Mouse (Mus musculus) limb, embryonic 11.5 days (tissue): ENCODE results near the gene Gm20715. TPM values are rescaled to one million over a fixed set of nuclear protein-coding genes. Genes with fewer than 3 reads are reported as not detected.
"Not testable (repeated sequence)": the region's sequence is repeated elsewhere in the genome, so short reads cannot be mapped to it uniquely, and the experiment has no call there.

ENCODE experiments used
- ATAC-seq: fragments of 200-750 bp; cut with Nextera tagmentation; 2 replicates; pipeline ENCODE4 v1.8.0; 2017; ENCODE audit warnings: low read depth; ENCODE audit not compliant: insufficient number of reproducible peaks, low FRiP score, low TSS enrichment
- DNase-seq: peaks from one replicate; pipeline ENCODE4 v3.0.0-alpha.2; 2015; ENCODE audit warnings: low spot score
- H3K27ac ChIP-seq: fragments of 300-500 bp; sonication (generic); replicated peaks from 2 replicates; pipeline ENCODE4 v1.5.1; 2014; ENCODE audit warnings: low read depth, mild to moderate bottlenecking, low read length
- H3K27me3 ChIP-seq: fragments of 300-500 bp; sonication (generic); 2 replicates; pipeline ENCODE4 v1.6.1; 2014; ENCODE audit warnings: mild to moderate bottlenecking, low read length, mixed read lengths; ENCODE audit not compliant: control insufficient read depth, insufficient read depth
- H3K36me3 ChIP-seq: fragments of 300-500 bp; sonication (generic); 2 replicates; pipeline ENCODE4 v1.6.1; 2014; ENCODE audit warnings: mild to moderate bottlenecking, low read length, moderate library complexity, mixed read lengths; ENCODE audit not compliant: control insufficient read depth, insufficient read depth
- H3K4me1 ChIP-seq: fragments of 300-500 bp; sonication (generic); 2 replicates; pipeline ENCODE4 v1.6.1; 2014; ENCODE audit warnings: low read length, mixed read lengths; ENCODE audit not compliant: control insufficient read depth, insufficient read depth
- H3K4me2 ChIP-seq: fragments of 300-500 bp; sonication (generic); 2 replicates; pipeline ENCODE4 v1.6.1; 2014; ENCODE audit warnings: low read depth, mild to moderate bottlenecking, moderate library complexity; ENCODE audit not compliant: severe bottlenecking
- H3K4me3 ChIP-seq: fragments of 300-500 bp; sonication (generic); 2 replicates; pipeline ENCODE4 v1.5.1; 2014; ENCODE audit warnings: low read depth, low read length
- H3K9ac ChIP-seq: fragments of 300-500 bp; sonication (generic); 2 replicates; pipeline ENCODE4 v1.6.1; 2014; ENCODE audit warnings: mild to moderate bottlenecking, low read length
- H3K9me3 ChIP-seq: fragments of 300-500 bp; sonication (generic); 2 replicates; pipeline ENCODE4 v1.6.1; 2016; ENCODE audit warnings: low read length; ENCODE audit not compliant: control insufficient read depth
- WGBS: fragments of 180-500 bp; shearing (Covaris S2); extraction: QIAGEN DNeasy Blood & Tissue Kit; methylation state at CpG from one replicate; pipeline ENCODE4 v1.1.7; 2014; 5-methylcytosine and 5-hydroxymethylcytosine counted together
- polyA plus RNA-seq: library from polyadenylated mRNA; unstranded; fragments of >200 nt; fragmentation: Nextera tagmentation; extraction: Ambion mirVana; gene quantifications from 2 replicates; pipeline ENCODE4 v1.2.1, GENCODE M21; 2014

Gm20715 gene
- polyA plus RNA-seq, 1 experiment from 2014 or later, result not detected

GRCm38 (mm10) chr7:6447771-6448170 lies 37.7 kb downstream of the Gm20715 start:
- no peak overlapping the region for H3K4me2 ChIP-seq
- H3K36me3 ChIP-seq, result no peaks in the 10 kb centered on the region
- no peaks in the 10 kb centered on the region for H3K27me3 ChIP-seq
- H3K27ac ChIP-seq, result no peak overlapping the region
- no peak overlapping the region for H3K4me3 ChIP-seq
- DNase-seq (no peak), ATAC-seq (no peak)
- H3K4me1 ChIP-seq, result no peaks in the 10 kb centered on the region
- no peak overlapping the region for H3K9ac ChIP-seq
- peaks cover 2% of the 10 kb centered on the region for H3K9me3 ChIP-seq
- 88% methylated on average over 5 of the region's 5 CpGs for WGBS

DNA sequence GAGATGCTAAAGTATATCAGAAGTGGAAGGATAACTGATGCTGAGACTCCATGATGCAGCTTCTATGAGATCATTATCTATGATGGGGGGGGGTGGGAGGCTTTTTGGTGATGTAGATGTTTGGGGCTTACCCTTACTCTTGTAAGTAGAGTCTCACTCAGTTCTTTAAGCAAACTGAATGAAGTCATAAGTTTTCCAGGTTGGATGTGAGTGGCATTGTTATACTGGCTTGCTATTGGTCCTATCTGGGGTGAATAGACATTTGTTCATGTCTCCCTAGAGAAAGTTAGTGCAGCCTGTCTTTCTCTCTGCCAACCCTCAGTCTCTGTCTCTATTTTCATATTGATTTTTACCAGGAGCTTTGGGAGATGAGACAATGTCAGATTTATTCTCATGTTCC lies 45.8 kb downstream of the Gm20715 start, which contains the start of gene Olfr1336:
Gene Olfr1336, plus strand, starts transcription at position 301 of the 400 bp plus-strand sequence.
- Histone ChIP-seq H3K36me3 (no peaks in the 10 kb centered on the region), H3K4me3 (no peak within 1 kb of the TSS), H3K4me2 (no peak within 1 kb of the TSS), H3K27ac (no peak within 1 kb of the TSS), H3K4me1 (no peaks in the 10 kb centered on the region), H3K9ac (no peak within 1 kb of the TSS), H3K9me3 (no peaks in the 10 kb centered on the region; the same call in 1 of the 2 replicates), H3K27me3 (no peaks in the 10 kb centered on the region)
- ATAC-seq (no peak), DNase-seq (no peak)

- peak; percentile 30 for DNase-seq
- H3K4me1 ChIP-seq, result no peaks in the 10 kb centered on the region
Observed at GRCm38 (mm10) chr7:6456399-6456798, 46.3 kb downstream of the Gm20715 start.

DNA sequence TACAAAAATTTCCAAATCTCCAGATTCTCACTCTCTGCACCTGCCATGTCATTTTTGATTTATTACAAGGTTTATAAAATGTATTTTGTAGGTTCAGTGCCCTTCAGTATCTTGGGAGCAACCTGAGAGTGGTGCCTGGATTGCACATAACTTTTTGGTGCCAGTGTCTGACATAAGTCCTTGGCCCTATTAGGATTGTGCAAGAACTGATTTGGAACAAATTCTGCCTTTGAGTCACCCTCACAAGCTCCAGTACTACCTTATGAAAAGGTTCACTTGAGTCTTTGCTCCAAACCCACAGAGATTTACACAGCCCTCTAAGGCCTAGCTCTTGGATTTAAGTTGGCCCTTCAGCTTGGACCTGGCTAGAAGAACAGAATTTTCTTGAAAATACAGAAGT lies 56.9 kb downstream of the Gm20715 start, which contains the start of gene Olfr1346:
Gene Olfr1346, plus strand, starts transcription at position 151 of the 400 bp plus-strand sequence.
- H3K4me2 ChIP-seq, result no peak within 1 kb of the TSS
- no peak within 1 kb of the TSS for H3K4me3 ChIP-seq
- ATAC-seq, result no peak
- no peaks in the 10 kb centered on the region for H3K4me1 ChIP-seq
- no peak within 1 kb of the TSS for H3K27ac ChIP-seq
- H3K9ac ChIP-seq, result no peak within 1 kb of the TSS
- DNase-seq, result no peak
- no peaks in the 10 kb centered on the region for H3K9me3 ChIP-seq
- H3K36me3 ChIP-seq, result no peaks in the 10 kb centered on the region
- no peaks in the 10 kb centered on the region for H3K27me3 ChIP-seq

More at GRCm38 (mm10) chr7:6456399-6456798, 46.3 kb downstream of the Gm20715 start:
- no peak overlapping the region for H3K4me3 ChIP-seq
- no peak overlapping the region for H3K27ac ChIP-seq
- WGBS, result 54% methylated on average over 3 of the region's 3 CpGs
- no peaks in the 10 kb centered on the region; the same call in 1 of the 2 replicates for H3K9me3 ChIP-seq
- H3K27me3 ChIP-seq, result no peaks in the 10 kb centered on the region
- no peaks in the 10 kb centered on the region for H3K36me3 ChIP-seq
- no peak for ATAC-seq
- no peak overlapping the region for H3K9ac ChIP-seq
- no peak overlapping the region for H3K4me2 ChIP-seq

DNA sequence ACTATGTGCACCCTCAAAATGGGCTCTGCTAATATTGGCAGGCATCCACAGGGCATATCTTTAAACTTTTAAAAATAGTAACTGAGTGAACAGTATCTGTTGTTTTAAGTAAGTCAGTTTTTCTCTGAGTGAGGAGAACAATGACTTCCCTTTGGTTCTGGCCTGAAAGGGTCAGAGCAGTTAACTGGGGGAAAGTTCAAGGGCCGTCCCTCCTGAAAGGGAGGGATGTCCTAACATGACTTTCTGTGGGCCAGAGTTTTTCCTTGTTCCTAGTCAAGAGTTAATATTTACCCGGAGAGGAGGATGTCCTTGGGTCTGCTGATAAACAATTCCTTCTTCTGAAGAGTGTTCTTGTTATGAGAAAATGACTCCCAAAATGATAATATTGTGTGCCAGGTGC lies 67.6 kb downstream of the Gm20715 start:
- not testable (repeated sequence) for H3K27ac ChIP-seq, DNase-seq, H3K9ac ChIP-seq, H3K4me1 ChIP-seq, H3K27me3 ChIP-seq, H3K9me3 ChIP-seq, ATAC-seq, H3K4me2 ChIP-seq, H3K4me3 ChIP-seq, H3K36me3 ChIP-seq
- 81% methylated on average over 2 of the region's 2 CpGs for WGBS

- Histone ChIP-seq H3K27ac (no peak within 1 kb of the TSS), H3K9ac (no peak within 1 kb of the TSS), H3K9me3 (no peaks in the 10 kb centered on the region), H3K4me1 (no peaks in the 10 kb centered on the region), H3K36me3 (no peaks in the 10 kb centered on the region), H3K4me2 (no peak within 1 kb of the TSS), H3K27me3 (no peaks in the 10 kb centered on the region), H3K4me3 (no peak within 1 kb of the TSS)
- WGBS, result 40% methylated on average over 2 of the region's 2 CpGs
- ATAC-seq, result no peak
- DNase-seq, result no peak
Observed at GRCm38 (mm10) chr7:6486841-6487240, 76.8 kb downstream of the Gm20715 start, which contains the start of gene Olfr5. Gene Olfr5, minus strand, starts transcription at chr7:6486941.

Other genes starting within 250 kb of the Gm20715 start
- gene Zfp444, start 238.1 kb upstream of the Gm20715 start, polyA plus RNA-seq, result 71.6 and 79.7 TPM in 2 replicates
- gene Galp, start 213.2 kb upstream of the Gm20715 start, polyA plus RNA-seq, result not detected in 2 replicates
- gene Zscan5b, start 188.0 kb upstream of the Gm20715 start, polyA plus RNA-seq, result not detected in 2 replicates
- not detected in 2 replicates for gene Epp13, start 157.6 kb upstream of the Gm20715 start, polyA plus RNA-seq
- gene Zfp667, start 123.7 kb upstream of the Gm20715 start, polyA plus RNA-seq, result 7.4 and 9.0 TPM in 2 replicates
- gene Zfp583, start 79.0 kb upstream of the Gm20715 start, polyA plus RNA-seq, result 6.9 and 7.8 TPM in 2 replicates
- 2.2 and 2.3 TPM in 2 replicates for gene Gm3854, start 66.5 kb upstream of the Gm20715 start, polyA plus RNA-seq
- 1.1 and 1.6 TPM in 2 replicates for gene Zfp78, start 47.0 kb upstream of the Gm20715 start, polyA plus RNA-seq
- 10.2 and 10.4 TPM in 2 replicates for gene Zfp28, start 27.0 kb upstream of the Gm20715 start, polyA plus RNA-seq
- 0.24 and 0.32 TPM in 2 replicates for gene Smim17, start 11.6 kb upstream of the Gm20715 start, polyA plus RNA-seq
- not detected in 2 replicates for gene Olfr1344, start 28.4 kb downstream of the Gm20715 start, polyA plus RNA-seq
- gene Olfr1336, start 45.9 kb downstream of the Gm20715 start, polyA plus RNA-seq, result not detected in 2 replicates
- gene Olfr1346, start 56.8 kb downstream of the Gm20715 start, polyA plus RNA-seq, result not detected in 2 replicates
- not detected in 2 replicates for gene Olfr5, start 76.7 kb downstream of the Gm20715 start, polyA plus RNA-seq
- not detected in 2 replicates for gene Olfr1347, start 89.5 kb downstream of the Gm20715 start, polyA plus RNA-seq
- not detected in 2 replicates for gene Olfr1348, start 98.5 kb downstream of the Gm20715 start, polyA plus RNA-seq
- not detected in 2 replicates for gene Olfr1349, start 112.7 kb downstream of the Gm20715 start, polyA plus RNA-seq
- gene Olfr1350, start 154.6 kb downstream of the Gm20715 start, polyA plus RNA-seq, result not detected in 2 replicates